Mouse (Mus musculus) erythroblast, adult 5-6 weeks (primary cell): ENCODE results near the gene Wdr82. TPM values are rescaled to one million over a fixed set of nuclear protein-coding genes. Genes with fewer than 3 reads are reported as not detected.

Experiments used
- total RNA-seq, 2 experiments: library from RNA; stranded (forward) in 1 of 2; stranded (reverse) in 1 of 2; fragments of 150-400 nt in 1 of 2; fragments of 200-764, 138-1000 nt in 1 of 2; gene quantifications; 2 replicates each; pipeline versions ENCODE4 v1.2.3 to v1.2.4; 2015 to 2017; ENCODE audit warnings: low replicate concordance in 2 of 2

Wdr82 gene
- total RNA-seq, 2 experiments from 2014 or later: 16.5 to 23.3 TPM

Other genes with a start within 250 kb of the Wdr82 start
- not detected in 2 replicates for gene Col6a5, start 210.3 kb upstream of the Wdr82 start, total RNA-seq (2015; ENCODE audit: low replicate concordance)
- gene Col6a5, start 210.3 kb upstream of the Wdr82 start, total RNA-seq (2017; ENCODE audit: low replicate concordance): not detected in 2 replicates
- not detected in 2 replicates for gene Col6a4, start 74.1 kb upstream of the Wdr82 start, total RNA-seq (2015; ENCODE audit: low replicate concordance)
- gene Col6a4, start 74.1 kb upstream of the Wdr82 start, total RNA-seq (2017; ENCODE audit: low replicate concordance): not detected in 2 replicates
- 0.84 TPM in 1 of 2 replicates, not detected in the other for gene Glyctk, start 12.8 kb upstream of the Wdr82 start, total RNA-seq (2015; ENCODE audit: low replicate concordance)
- gene Glyctk, start 12.8 kb upstream of the Wdr82 start, total RNA-seq (2017; ENCODE audit: low replicate concordance): 0.60 TPM in 1 of 2 replicates, not detected in the other
- gene Ppm1m, start 28.8 kb downstream of the Wdr82 start, total RNA-seq (2015; ENCODE audit: low replicate concordance): 6.9 and 11.7 TPM in 2 replicates
- 9.0 and 17.0 TPM in 2 replicates for gene Ppm1m, start 28.8 kb downstream of the Wdr82 start, total RNA-seq (2017; ENCODE audit: low replicate concordance)
- gene Twf2, start 32.2 kb downstream of the Wdr82 start, total RNA-seq (2015; ENCODE audit: low replicate concordance): 11.7 and 20.5 TPM in 2 replicates
- gene Twf2, start 32.2 kb downstream of the Wdr82 start, total RNA-seq (2017; ENCODE audit: low replicate concordance): 18.5 and 25.8 TPM in 2 replicates
- 5.0 and 6.1 TPM in 2 replicates for gene Tlr9, start 51.7 kb downstream of the Wdr82 start, total RNA-seq (2015; ENCODE audit: low replicate concordance)
- gene Tlr9, start 51.7 kb downstream of the Wdr82 start, total RNA-seq (2017; ENCODE audit: low replicate concordance): 0.56 and 1.9 TPM in 2 replicates
- gene Alas1, start 77.7 kb downstream of the Wdr82 start, total RNA-seq (2015; ENCODE audit: low replicate concordance): 72.5 and 82.2 TPM in 2 replicates
- 51.7 and 126 TPM in 2 replicates for gene Alas1, start 77.7 kb downstream of the Wdr82 start, total RNA-seq (2017; ENCODE audit: low replicate concordance)
- gene Poc1a, start 110.1 kb downstream of the Wdr82 start, total RNA-seq (2015; ENCODE audit: low replicate concordance): 3.5 and 4.4 TPM in 2 replicates
- gene Poc1a, start 110.1 kb downstream of the Wdr82 start, total RNA-seq (2017; ENCODE audit: low replicate concordance): 5.0 and 10.6 TPM in 2 replicates
- 17.5 and 19.9 TPM in 2 replicates for gene Dusp7, start 197.7 kb downstream of the Wdr82 start, total RNA-seq (2015; ENCODE audit: low replicate concordance)
- gene Dusp7, start 197.7 kb downstream of the Wdr82 start, total RNA-seq (2017; ENCODE audit: low replicate concordance): 3.3 and 4.3 TPM in 2 replicates